Mouse (Mus musculus) MEL (cell line): Measurements from ENCODE around the gene Ctnna2. TPM values are rescaled to one million over a fixed set of nuclear protein-coding genes. Genes with fewer than 3 reads are reported as not detected.

Experiments used
- DNase-seq: peaks from one replicate; pipeline ENCODE4 v3.0.0; 2011; ENCODE audit warnings: low read depth, low spot score
- H3K27ac ChIP-seq: 2 replicates; pipeline ENCODE4 v1.5.1; 2012; ENCODE audit warnings: low read depth, mild to moderate bottlenecking, control low read depth, low read length, moderate library complexity; ENCODE audit not compliant: control insufficient read depth
- H3K27me3 ChIP-seq, 2 experiments: fragments of 150-350 bp in 1 of 2; sonication (generic) in 1 of 2; 2 replicates each; pipeline ENCODE4 v1.6.1; 2012; ENCODE audit warnings: low read length in 2 of 2, mild to moderate bottlenecking in 2 of 2, improper control_type of control experiment in 1 of 2, moderate library complexity in 1 of 2; ENCODE audit not compliant: insufficient read depth in 2 of 2, control insufficient read depth in 1 of 2
- H3K36me3 ChIP-seq, 2 experiments: 2 replicates each; pipeline ENCODE4 v1.6.1; 2012 to 2014; ENCODE audit warnings: low read length in 2 of 2, improper control_type of control experiment in 1 of 2, inconsistent platforms in 1 of 2, mild to moderate bottlenecking in 1 of 2; ENCODE audit not compliant: insufficient read depth in 2 of 2, control insufficient read depth in 1 of 2
- H3K4me1 ChIP-seq, 2 experiments: fragments of 150-350 bp in 1 of 2; sonication (generic) in 1 of 2; 2 replicates each; pipeline ENCODE4 v1.6.1; 2012; ENCODE audit warnings: low read length in 2 of 2, improper control_type of control experiment in 1 of 2, mild to moderate bottlenecking in 1 of 2; ENCODE audit not compliant: insufficient read depth in 2 of 2, control insufficient read depth in 1 of 2
- H3K4me3 ChIP-seq, 2 experiments: fragments of 150-350 bp in 1 of 2; sonication (generic) in 1 of 2; 2 replicates each; pipeline ENCODE4 v1.5.1; 2012; ENCODE audit warnings: low read depth in 2 of 2, low read length in 2 of 2, mild to moderate bottlenecking in 2 of 2, moderate library complexity in 2 of 2, control low read depth in 1 of 2, improper control_type of control experiment in 1 of 2; ENCODE audit not compliant: control insufficient read depth in 1 of 2, insufficient read depth in 1 of 2
- H3K79me2 ChIP-seq: 2 replicates; pipeline ENCODE4 v1.6.1; 2012; ENCODE audit warnings: mild to moderate bottlenecking, low read length, moderate library complexity; ENCODE audit not compliant: control insufficient read depth, poor library complexity, insufficient read depth
- H3K9ac ChIP-seq: 2 replicates; pipeline ENCODE4 v1.6.1; 2012; ENCODE audit warnings: low read depth, mild to moderate bottlenecking, control low read depth, low read length, moderate library complexity; ENCODE audit not compliant: control insufficient read depth, poor library complexity, severe bottlenecking
- H3K9me3 ChIP-seq: fragments of 150-350 bp; sonication (generic); replicated peaks from 2 replicates; pipeline ENCODE4 v1.6.1; 2012; ENCODE audit warnings: mild to moderate bottlenecking, low read length, improper control_type of control experiment, moderate library complexity; ENCODE audit not compliant: insufficient read depth
- BHLHE40 ChIP-seq: IDR thresholded peaks from 2 replicates; pipeline ENCODE4 v1.6.1; 2012; ENCODE audit warnings: low read depth, mild to moderate bottlenecking, inconsistent platforms, low read length, improper control_type of control experiment, borderline replicate concordance
- CHD1 ChIP-seq: IDR thresholded peaks from 2 replicates; pipeline ENCODE4 v1.6.1; 2012; ENCODE audit warnings: low read depth, mild to moderate bottlenecking, inconsistent platforms, low read length, improper control_type of control experiment
- CTCF ChIP-seq, 3 experiments: IDR thresholded peaks in 2 of 3; conservative IDR thresholded peaks in 1 of 3; 2 replicates each; pipeline ENCODE4 v1.5.1; 2011 to 2012; ENCODE audit warnings: low read length in 3 of 3, low read depth in 2 of 3, mild to moderate bottlenecking in 2 of 3, improper control_type of control experiment in 1 of 3, inconsistent platforms in 1 of 3, mixed read lengths in 1 of 3, moderate library complexity in 1 of 3; ENCODE audit not compliant: control insufficient read depth in 1 of 3, insufficient read depth in 1 of 3, poor library complexity in 1 of 3, severe bottlenecking in 1 of 3
- E2F4 ChIP-seq: IDR thresholded peaks from 2 replicates; pipeline ENCODE4 v1.6.1; 2011; ENCODE audit warnings: low read depth, low read length, improper control_type of control experiment, borderline replicate concordance
- EP300 ChIP-seq, 2 experiments: IDR thresholded peaks; 2 replicates each; pipeline ENCODE4 v1.6.1; 2011; ENCODE audit warnings: improper control_type of control experiment in 2 of 2, low read length in 2 of 2, low read depth in 1 of 2, mild to moderate bottlenecking in 1 of 2
- GABPA ChIP-seq: IDR thresholded peaks from 2 replicates; pipeline ENCODE4 v1.6.1; 2012; ENCODE audit warnings: low read depth, mild to moderate bottlenecking, inconsistent platforms, low read length, improper control_type of control experiment, moderate library complexity
- HCFC1 ChIP-seq: IDR thresholded peaks from 2 replicates; pipeline ENCODE4 v1.6.1; 2012; ENCODE audit warnings: low read depth, mild to moderate bottlenecking, inconsistent platforms, low read length, improper control_type of control experiment, moderate library complexity
- MAFK ChIP-seq: IDR thresholded peaks from 2 replicates; pipeline ENCODE4 v1.6.1; 2011; ENCODE audit warnings: low read depth, mild to moderate bottlenecking, low read length, improper control_type of control experiment, borderline replicate concordance
- MAX ChIP-seq: IDR thresholded peaks from 2 replicates; pipeline ENCODE4 v1.6.1; 2011; ENCODE audit warnings: low read length, improper control_type of control experiment
- MEF2A ChIP-seq: IDR thresholded peaks from 2 replicates; pipeline ENCODE4 v1.6.1; 2014; ENCODE audit warnings: low read depth, mild to moderate bottlenecking, inconsistent platforms, low read length, improper control_type of control experiment; ENCODE audit not compliant: poor library complexity, insufficient replicate concordance, severe bottlenecking; ENCODE audit errors: extremely low read depth
- MXI1 ChIP-seq: IDR thresholded peaks from 2 replicates; pipeline ENCODE4 v1.6.1; 2011; ENCODE audit warnings: mild to moderate bottlenecking, low read depth, low read length, improper control_type of control experiment
- MYC ChIP-seq: IDR thresholded peaks from 2 replicates; pipeline ENCODE4 v1.6.1; 2011; ENCODE audit warnings: low read depth, mild to moderate bottlenecking, low read length, improper control_type of control experiment, moderate library complexity
- NELFE ChIP-seq: IDR thresholded peaks from 2 replicates; pipeline ENCODE4 v1.6.1; 2011; ENCODE audit warnings: low read depth, low read length, improper control_type of control experiment
- POLR2AphosphoS2 ChIP-seq: IDR thresholded peaks from 2 replicates; pipeline ENCODE4 v1.6.1; 2011; ENCODE audit warnings: low read length, improper control_type of control experiment
- POLR2AphosphoS5 ChIP-seq: IDR thresholded peaks from 2 replicates; pipeline ENCODE4 v1.6.1; 2012; ENCODE audit warnings: low read depth, borderline replicate concordance, mild to moderate bottlenecking, inconsistent platforms, low read length, moderate library complexity, mixed read lengths
- RAD21 ChIP-seq: IDR thresholded peaks from 2 replicates; pipeline ENCODE4 v1.6.1; 2011; ENCODE audit warnings: mild to moderate bottlenecking, low read depth, low read length, improper control_type of control experiment
- SMC3 ChIP-seq: IDR thresholded peaks from 2 replicates; pipeline ENCODE4 v1.6.1; 2011; ENCODE audit warnings: low read depth, low read length, improper control_type of control experiment
- TBP ChIP-seq: IDR thresholded peaks from 2 replicates; pipeline ENCODE4 v1.8.0; 2011; ENCODE audit warnings: low read depth, low read length, improper control_type of control experiment
- ZKSCAN1 ChIP-seq: IDR thresholded peaks from 2 replicates; pipeline ENCODE4 v1.6.1; 2012; ENCODE audit warnings: low read depth, mild to moderate bottlenecking, inconsistent platforms, low read length, improper control_type of control experiment, moderate library complexity
- ZNF384 ChIP-seq: IDR thresholded peaks from 2 replicates; pipeline ENCODE4 v1.6.1; 2012; ENCODE audit warnings: low read depth, mild to moderate bottlenecking, inconsistent platforms, low read length, improper control_type of control experiment
- polyA plus RNA-seq, 2 experiments: library from polyadenylated mRNA; stranded (reverse) in 1 of 2; unstranded in 1 of 2; fragments of >175 nt in 1 of 2; fragments of >200 nt in 1 of 2; gene quantifications; 2 replicates each; pipeline versions ENCODE4 v1.2.1 to v1.2.4; 2012; ENCODE audit warnings: low replicate concordance in 2 of 2, low read depth in 1 of 2; ENCODE audit not compliant: insufficient read length in 2 of 2, insufficient read depth in 1 of 2, missing spikeins in 1 of 2
- total RNA-seq: library from RNA; depleted of rRNA; stranded (reverse); fragments of 300-350 nt; gene quantifications from 2 replicates; pipeline ENCODE4 v1.2.3, GENCODE M21; 2012

Gene Ctnna2
- total and polyA plus RNA-seq, 3 experiments, result not detected

- Histone ChIP-seq H3K4me3 (no peak overlapping the region), H3K27me3 (no peaks in the 10 kb centered on the region), H3K9me3 (no peaks in the 10 kb centered on the region), H3K9ac (no peak overlapping the region), H3K36me3 (no peaks in the 10 kb centered on the region), H3K79me2 (no peaks in the 10 kb centered on the region), H3K27ac (no peak overlapping the region), H3K4me1 (no peaks in the 10 kb centered on the region)
- TF ChIP-seq SMC3 (no peak), MXI1 (no peak), ZNF384 (no peak), ZKSCAN1 (no peak)
- no peak for DNase-seq
Observed at GRCm38 (mm10) chr6:76979247-76979850, 1000.1 kb downstream of the Ctnna2 start.

- Histone ChIP-seq H3K27me3 (no peaks in the 10 kb centered on the region), H3K4me1 (no peaks in the 10 kb centered on the region), H3K9me3 (no peaks in the 10 kb centered on the region), H3K9ac (no peak overlapping the region), H3K79me2 (no peaks in the 10 kb centered on the region), H3K4me3 (no peak overlapping the region), H3K36me3 (no peaks in the 10 kb centered on the region), H3K27ac (no peak overlapping the region)
- TF ChIP-seq MEF2A, result no peak
- DNase-seq, result no peak
Observed at GRCm38 (mm10) chr6:76977817-76978216, 1001.7 kb downstream of the Ctnna2 start.

- no peaks in the 10 kb centered on the region for H3K79me2 ChIP-seq
- no peaks in the 10 kb centered on the region for H3K9me3 ChIP-seq
- H3K27me3 ChIP-seq, result no peaks in the 10 kb centered on the region
- TF ChIP-seq HCFC1 (no peak), E2F4 (no peak), MXI1 (no peak), GABPA (no peak), MAX (no peak), MEF2A (no peak), POLR2AphosphoS2 (no peak), EP300 (IDR thresholded peaks at IDR 0.05; ENCODE audit: low read depth in 1 of 2, low read length in 2 of 2) (no peak), CTCF (IDR thresholded peaks at IDR 0.05 in 2 of 3, conservative IDR thresholded peaks at IDR 0.05 in 1 of 3; ENCODE audit: control insufficient read depth in 1 of 3, insufficient read depth in 1 of 3, low read depth in 2 of 3, low read length in 3 of 3, poor library complexity in 1 of 3, severe bottlenecking in 1 of 3) (no peak), CHD1 (no peak), ZKSCAN1 (no peak), POLR2AphosphoS5 (no peak), TBP (no peak), BHLHE40 (no peak), MAFK (no peak), SMC3 (no peak), MYC (no peak), RAD21 (no peak), NELFE (no peak)
- no peak for DNase-seq
- H3K4me1 ChIP-seq, result no peaks in the 10 kb centered on the region
- H3K27ac ChIP-seq, result no peak overlapping the region
- H3K4me3 ChIP-seq, result no peak overlapping the region
- no peak overlapping the region for H3K9ac ChIP-seq
- no peaks in the 10 kb centered on the region for H3K36me3 ChIP-seq
Observed at GRCm38 (mm10) chr6:76974297-76974696, 1005.2 kb downstream of the Ctnna2 start.
